Mouse (Mus musculus) MEL (cell line): ENCODE results near the gene Mkln1. TPM values are rescaled to one million over a fixed set of nuclear protein-coding genes. Genes with fewer than 3 reads are reported as not detected.

ENCODE experiments used
- DNase-seq: peaks from one replicate; pipeline ENCODE4 v3.0.0; 2011; ENCODE audit warnings: low read depth, low spot score
- H3K27ac ChIP-seq: 2 replicates; pipeline ENCODE4 v1.5.1; 2012; ENCODE audit warnings: low read depth, mild to moderate bottlenecking, control low read depth, low read length, moderate library complexity; ENCODE audit not compliant: control insufficient read depth
- H3K27me3 ChIP-seq, 2 experiments: fragments of 150-350 bp in 1 of 2; sonication (generic) in 1 of 2; 2 replicates each; pipeline ENCODE4 v1.6.1; 2012; ENCODE audit warnings: low read length in 2 of 2, mild to moderate bottlenecking in 2 of 2, improper control_type of control experiment in 1 of 2, moderate library complexity in 1 of 2; ENCODE audit not compliant: insufficient read depth in 2 of 2, control insufficient read depth in 1 of 2
- H3K36me3 ChIP-seq, 2 experiments: 2 replicates each; pipeline ENCODE4 v1.6.1; 2012 to 2014; ENCODE audit warnings: low read length in 2 of 2, improper control_type of control experiment in 1 of 2, inconsistent platforms in 1 of 2, mild to moderate bottlenecking in 1 of 2; ENCODE audit not compliant: insufficient read depth in 2 of 2, control insufficient read depth in 1 of 2
- H3K4me1 ChIP-seq, 2 experiments: fragments of 150-350 bp in 1 of 2; sonication (generic) in 1 of 2; 2 replicates each; pipeline ENCODE4 v1.6.1; 2012; ENCODE audit warnings: low read length in 2 of 2, improper control_type of control experiment in 1 of 2, mild to moderate bottlenecking in 1 of 2; ENCODE audit not compliant: insufficient read depth in 2 of 2, control insufficient read depth in 1 of 2
- H3K4me3 ChIP-seq, 2 experiments: fragments of 150-350 bp in 1 of 2; sonication (generic) in 1 of 2; 2 replicates each; pipeline ENCODE4 v1.5.1; 2012; ENCODE audit warnings: low read depth in 2 of 2, low read length in 2 of 2, mild to moderate bottlenecking in 2 of 2, moderate library complexity in 2 of 2, control low read depth in 1 of 2, improper control_type of control experiment in 1 of 2; ENCODE audit not compliant: control insufficient read depth in 1 of 2, insufficient read depth in 1 of 2
- H3K79me2 ChIP-seq: 2 replicates; pipeline ENCODE4 v1.6.1; 2012; ENCODE audit warnings: mild to moderate bottlenecking, low read length, moderate library complexity; ENCODE audit not compliant: control insufficient read depth, poor library complexity, insufficient read depth
- H3K9ac ChIP-seq: 2 replicates; pipeline ENCODE4 v1.6.1; 2012; ENCODE audit warnings: low read depth, mild to moderate bottlenecking, control low read depth, low read length, moderate library complexity; ENCODE audit not compliant: control insufficient read depth, poor library complexity, severe bottlenecking
- H3K9me3 ChIP-seq: fragments of 150-350 bp; sonication (generic); replicated peaks from 2 replicates; pipeline ENCODE4 v1.6.1; 2012; ENCODE audit warnings: mild to moderate bottlenecking, low read length, improper control_type of control experiment, moderate library complexity; ENCODE audit not compliant: insufficient read depth
- CHD1 ChIP-seq: IDR thresholded peaks from 2 replicates; pipeline ENCODE4 v1.6.1; 2012; ENCODE audit warnings: low read depth, mild to moderate bottlenecking, inconsistent platforms, low read length, improper control_type of control experiment
- CHD2 ChIP-seq: IDR thresholded peaks from 2 replicates; pipeline ENCODE4 v1.6.1; 2011; ENCODE audit warnings: low read length, improper control_type of control experiment
- CTCF ChIP-seq, 3 experiments: IDR thresholded peaks in 2 of 3; conservative IDR thresholded peaks in 1 of 3; 2 replicates each; pipeline ENCODE4 v1.5.1; 2011 to 2012; ENCODE audit warnings: low read length in 3 of 3, low read depth in 2 of 3, mild to moderate bottlenecking in 2 of 3, improper control_type of control experiment in 1 of 3, inconsistent platforms in 1 of 3, mixed read lengths in 1 of 3, moderate library complexity in 1 of 3; ENCODE audit not compliant: control insufficient read depth in 1 of 3, insufficient read depth in 1 of 3, poor library complexity in 1 of 3, severe bottlenecking in 1 of 3
- E2F4 ChIP-seq: IDR thresholded peaks from 2 replicates; pipeline ENCODE4 v1.6.1; 2011; ENCODE audit warnings: low read depth, low read length, improper control_type of control experiment, borderline replicate concordance
- GABPA ChIP-seq: IDR thresholded peaks from 2 replicates; pipeline ENCODE4 v1.6.1; 2012; ENCODE audit warnings: low read depth, mild to moderate bottlenecking, inconsistent platforms, low read length, improper control_type of control experiment, moderate library complexity
- HCFC1 ChIP-seq: IDR thresholded peaks from 2 replicates; pipeline ENCODE4 v1.6.1; 2012; ENCODE audit warnings: low read depth, mild to moderate bottlenecking, inconsistent platforms, low read length, improper control_type of control experiment, moderate library complexity
- JUND ChIP-seq: IDR thresholded peaks from 2 replicates; pipeline ENCODE4 v1.6.1; 2011; ENCODE audit warnings: low read depth, mild to moderate bottlenecking, improper control_type of control experiment, low read length
- KAT2A ChIP-seq: conservative IDR thresholded peaks from 2 replicates; pipeline ENCODE4 v1.6.1; 2012; ENCODE audit warnings: low read depth, low read length, improper control_type of control experiment, inconsistent platforms
- MAX ChIP-seq: IDR thresholded peaks from 2 replicates; pipeline ENCODE4 v1.6.1; 2011; ENCODE audit warnings: low read length, improper control_type of control experiment
- MEF2A ChIP-seq: IDR thresholded peaks from 2 replicates; pipeline ENCODE4 v1.6.1; 2014; ENCODE audit warnings: low read depth, mild to moderate bottlenecking, inconsistent platforms, low read length, improper control_type of control experiment; ENCODE audit not compliant: poor library complexity, insufficient replicate concordance, severe bottlenecking; ENCODE audit errors: extremely low read depth
- MXI1 ChIP-seq: IDR thresholded peaks from 2 replicates; pipeline ENCODE4 v1.6.1; 2011; ENCODE audit warnings: mild to moderate bottlenecking, low read depth, low read length, improper control_type of control experiment
- RAD21 ChIP-seq: IDR thresholded peaks from 2 replicates; pipeline ENCODE4 v1.6.1; 2011; ENCODE audit warnings: mild to moderate bottlenecking, low read depth, low read length, improper control_type of control experiment
- RCOR1 ChIP-seq: IDR thresholded peaks from 2 replicates; pipeline ENCODE4 v1.6.1; 2012; ENCODE audit warnings: low read depth, mild to moderate bottlenecking, inconsistent platforms, low read length, improper control_type of control experiment
- TAL1 ChIP-seq: IDR thresholded peaks from 2 replicates; pipeline ENCODE4 v1.6.1; 2012; ENCODE audit warnings: mild to moderate bottlenecking, inconsistent platforms, low read length, moderate library complexity, mixed read lengths
- UBTF ChIP-seq: IDR thresholded peaks from 2 replicates; pipeline ENCODE4 v1.6.1; 2012; ENCODE audit warnings: low read depth, mild to moderate bottlenecking, inconsistent platforms, low read length, improper control_type of control experiment, moderate library complexity, borderline replicate concordance; ENCODE audit not compliant: insufficient read depth
- USF1 ChIP-seq: IDR thresholded peaks from 2 replicates; pipeline ENCODE4 v1.6.1; 2014; ENCODE audit warnings: low read depth, mild to moderate bottlenecking, inconsistent platforms, low read length, improper control_type of control experiment, moderate library complexity
- USF2 ChIP-seq, 2 experiments: IDR thresholded peaks; 2 replicates each; pipeline ENCODE4 v1.6.1; 2011 to 2012; ENCODE audit warnings: improper control_type of control experiment in 2 of 2, low read length in 2 of 2, borderline replicate concordance in 1 of 2, inconsistent platforms in 1 of 2, low read depth in 1 of 2, mild to moderate bottlenecking in 1 of 2; ENCODE audit not compliant: insufficient read depth in 1 of 2
- ZMIZ1 ChIP-seq: IDR thresholded peaks from 2 replicates; pipeline ENCODE4 v1.6.1; 2012; ENCODE audit warnings: low read depth, mild to moderate bottlenecking, inconsistent platforms, low read length, improper control_type of control experiment, moderate library complexity
- ZNF384 ChIP-seq: IDR thresholded peaks from 2 replicates; pipeline ENCODE4 v1.6.1; 2012; ENCODE audit warnings: low read depth, mild to moderate bottlenecking, inconsistent platforms, low read length, improper control_type of control experiment
- polyA plus RNA-seq, 2 experiments: library from polyadenylated mRNA; stranded (reverse) in 1 of 2; unstranded in 1 of 2; fragments of >175 nt in 1 of 2; fragments of >200 nt in 1 of 2; gene quantifications; 2 replicates each; pipeline versions ENCODE4 v1.2.1 to v1.2.4; 2012; ENCODE audit warnings: low replicate concordance in 2 of 2, low read depth in 1 of 2; ENCODE audit not compliant: insufficient read length in 2 of 2, insufficient read depth in 1 of 2, missing spikeins in 1 of 2
- total RNA-seq: library from RNA; depleted of rRNA; stranded (reverse); fragments of 300-350 nt; gene quantifications from 2 replicates; pipeline ENCODE4 v1.2.3, GENCODE M21; 2012

Gene Mkln1
- total and polyA plus RNA-seq, 3 experiments = 115 to 187 (median 135) TPM

- Histone ChIP-seq H3K9me3 (no peaks in the 10 kb centered on the region), H3K4me3 (no peak overlapping the region), H3K27me3 (no peaks in the 10 kb centered on the region), H3K4me1 (no peaks in the 10 kb centered on the region), H3K79me2 (no peaks in the 10 kb centered on the region), H3K9ac (no peak overlapping the region), H3K27ac (no peak overlapping the region), H3K36me3 (peaks cover 4 to 26% of the 10 kb centered on the region in 2 experiments)
- DNase-seq = peak; percentile 33
- TF ChIP-seq CTCF (IDR thresholded peaks at IDR 0.05 in 2 of 3, conservative IDR thresholded peaks at IDR 0.05 in 1 of 3; ENCODE audit: control insufficient read depth in 1 of 3, insufficient read depth in 1 of 3, low read depth in 2 of 3, low read length in 3 of 3, poor library complexity in 1 of 3, severe bottlenecking in 1 of 3) (peak; percentile 30 to 44 (median 38); a peak in 4 of 6 replicates), UBTF (no peak)
Measured at GRCm38 (mm10) chr6:31478221-31478620, 79.7 kb downstream of the Mkln1 start.

- H3K27ac ChIP-seq = no peak overlapping the region
- H3K4me3 ChIP-seq = no peak overlapping the region
- H3K36me3 ChIP-seq = peaks cover 4 to 27% of the 10 kb centered on the region in 2 experiments
Measured at GRCm38 (mm10) chr6:31480008-31480407, 81.5 kb downstream of the Mkln1 start.

GRCm38 (mm10) chr6:31486601-31487000, 88.1 kb downstream of the Mkln1 start:
- Histone ChIP-seq H3K79me2 (no peaks in the 10 kb centered on the region), H3K36me3 (peaks cover 0 to 10% of the 10 kb centered on the region in 2 experiments; a peak in 2 of 4 replicates), H3K9me3 (no peaks in the 10 kb centered on the region), H3K4me1 (no peaks in the 10 kb centered on the region), H3K27ac (no peak overlapping the region), H3K4me3 (no peak overlapping the region), H3K27me3 (no peaks in the 10 kb centered on the region), H3K9ac (no peak overlapping the region)
- DNase-seq = no peak
- TF ChIP-seq MEF2A = no peak
- no peak for TF ChIP-seq JUND
- TF ChIP-seq MAX = no peak
- TF ChIP-seq USF2 (IDR thresholded peaks at IDR 0.05; ENCODE audit: borderline replicate concordance in 1 of 2, insufficient read depth in 1 of 2, low read depth in 1 of 2, low read length in 2 of 2) = no peak
- no peak for TF ChIP-seq TAL1
- TF ChIP-seq CHD1 = no peak
- TF ChIP-seq CHD2 = no peak
- no peak for TF ChIP-seq GABPA

More at GRCm38 (mm10) chr6:31480008-31480407, 81.5 kb downstream of the Mkln1 start:
- Histone ChIP-seq H3K4me1 (no peaks in the 10 kb centered on the region), H3K79me2 (no peaks in the 10 kb centered on the region), H3K9ac (no peak overlapping the region), H3K27me3 (no peaks in the 10 kb centered on the region), H3K9me3 (no peaks in the 10 kb centered on the region)
- DNase-seq = no peak
- TF ChIP-seq UBTF (no peak), HCFC1 (no peak), E2F4 (no peak), JUND (no peak), MXI1 (no peak), RCOR1 (no peak), ZMIZ1 (no peak), MEF2A (no peak), USF1 (no peak), KAT2A (no peak), ZNF384 (no peak), RAD21 (no peak)
